Mouse (Mus musculus) liver, embryonic 14.5 days (tissue): ENCODE measurements around the gene Hmgb1. TPM values are rescaled to one million over a fixed set of nuclear protein-coding genes. Genes with fewer than 3 reads are reported as not detected.
"Not testable (repeated sequence)": the region's sequence is repeated elsewhere in the genome, so short reads cannot be mapped to it uniquely, and the experiment has no call there.

Experiments
- ATAC-seq: fragments of 200-750 bp; cut with Nextera tagmentation; 2 replicates; pipeline ENCODE4 v1.8.0; 2017; ENCODE audit warnings: moderate number of reproducible peaks, mild to moderate bottlenecking, moderate library complexity; ENCODE audit not compliant: insufficient read depth
- DNase-seq, 3 experiments: peaks; one replicate each; pipeline ENCODE4 v3.0.0-alpha.2; 2012 to 2013; ENCODE audit warnings: low read depth in 3 of 3, low spot score in 3 of 3
- H3K27ac ChIP-seq: fragments of 300-500 bp; sonication (generic); 2 replicates; pipeline ENCODE4 v1.5.1; 2014; ENCODE audit warnings: moderate library complexity, mild to moderate bottlenecking, control low read depth, inconsistent platforms
- H3K27me3 ChIP-seq: fragments of 300-500 bp; sonication (generic); 2 replicates; pipeline ENCODE4 v1.6.1; 2014; ENCODE audit warnings: mild to moderate bottlenecking, low read length, moderate library complexity; ENCODE audit not compliant: control insufficient read depth, insufficient read depth
- H3K36me3 ChIP-seq: fragments of 300-500 bp; sonication (generic); replicated peaks from 2 replicates; pipeline ENCODE4 v1.6.1; 2014; ENCODE audit warnings: low read depth; ENCODE audit not compliant: control insufficient read depth, insufficient read depth
- H3K4me1 ChIP-seq, 2 experiments: fragments of 200-500 bp in 1 of 2; fragments of 300-500 bp in 1 of 2; sonication (generic) in 1 of 2; replicated peaks; 2 replicates each; pipeline ENCODE4 v1.6.1; 2012 to 2014; ENCODE audit warnings: antibody characterized with exemption in 1 of 2, inconsistent platforms in 1 of 2, low read length in 1 of 2; ENCODE audit not compliant: control insufficient read depth in 2 of 2, insufficient read depth in 2 of 2
- H3K4me2 ChIP-seq: fragments of 300-500 bp; sonication (generic); 2 replicates; pipeline ENCODE4 v1.6.1; 2014; ENCODE audit warnings: low read depth, mild to moderate bottlenecking, control low read depth, moderate library complexity
- H3K4me3 ChIP-seq, 2 experiments: fragments of 200-500 bp in 1 of 2; fragments of 300-500 bp in 1 of 2; sonication (generic) in 1 of 2; 2 replicates each; pipeline ENCODE4 v1.5.1; 2012 to 2014; ENCODE audit warnings: low read depth in 2 of 2, low read length in 2 of 2, mild to moderate bottlenecking in 2 of 2, control low read depth in 1 of 2, inconsistent platforms in 1 of 2, moderate library complexity in 1 of 2; ENCODE audit not compliant: insufficient read depth in 1 of 2
- H3K9ac ChIP-seq: fragments of 300-500 bp; sonication (generic); replicated peaks from 2 replicates; pipeline ENCODE4 v1.6.1; 2014; ENCODE audit warnings: mild to moderate bottlenecking, control low read depth, moderate library complexity
- H3K9me3 ChIP-seq: fragments of 300-500 bp; sonication (generic); 2 replicates; pipeline ENCODE4 v1.6.1; 2016; ENCODE audit warnings: low read length, mixed read lengths; ENCODE audit not compliant: control insufficient read depth
- CTCF ChIP-seq: IDR thresholded peaks from 2 replicates; pipeline ENCODE4 v1.5.1; 2016; ENCODE audit warnings: antibody characterized with exemption, low read depth, control low read depth
- EP300 ChIP-seq: IDR thresholded peaks from 2 replicates; pipeline ENCODE4 v1.6.1; 2016; ENCODE audit warnings: antibody characterized with exemption, low read depth
- WGBS: fragments of 180-500 bp; shearing (Covaris S2); extraction: QIAGEN DNeasy Blood & Tissue Kit; methylation state at CpG from one replicate; pipeline ENCODE4 v1.1.7; 2014; ENCODE audit not compliant: insufficient replicate concordance; 5-methylcytosine and 5-hydroxymethylcytosine counted together
- polyA plus RNA-seq, 2 experiments: library from polyadenylated mRNA; depleted of rRNA in 1 of 2; stranded (reverse) in 1 of 2; unstranded in 1 of 2; fragments of >200 nt; fragmentation: Nextera tagmentation in 1 of 2; extraction: Ambion mirVana in 1 of 2; gene quantifications; 2 replicates each; pipeline versions ENCODE4 v1.2.1 to v1.2.3; 2012 to 2014

The Hmgb1 gene
- polyA plus RNA-seq, 2 experiments = 176 to 555 TPM

- ATAC-seq (no peak), DNase-seq (no peak)
- no peaks in the 10 kb centered on the region for H3K9me3 ChIP-seq
- H3K4me1 ChIP-seq = peaks cover 0 to 10% of the 10 kb centered on the region in 2 experiments; a peak in 3 of 4 replicates
- no peak overlapping the region for H3K27ac ChIP-seq
- H3K4me2 ChIP-seq = no peak overlapping the region
- no peak for TF ChIP-seq CTCF
- no peaks in the 10 kb centered on the region for H3K36me3 ChIP-seq
- no peaks in the 10 kb centered on the region for H3K27me3 ChIP-seq
- H3K9ac ChIP-seq = no peak overlapping the region
- WGBS = 78% methylated on average over 25 of the region's 25 CpGs
- H3K4me3 ChIP-seq = no peak overlapping the region
Measured at GRCm38 (mm10) chr5:149143766-149144375, 40.4 kb downstream of the Hmgb1 start.

GRCm38 (mm10) chr5:149141155-149141554, 43.1 kb downstream of the Hmgb1 start:
- H3K4me1 ChIP-seq = peaks cover 16% of the 10 kb centered on the region in 2 experiments
- WGBS = 84% methylated on average over 1 of the region's 1 CpGs
- not testable (repeated sequence) for DNase-seq, H3K36me3 ChIP-seq, H3K27ac ChIP-seq, H3K4me3 ChIP-seq, H3K4me2 ChIP-seq, H3K27me3 ChIP-seq, ATAC-seq, H3K9me3 ChIP-seq, H3K9ac ChIP-seq

GRCm38 (mm10) chr5:149140336-149140735, 44.0 kb downstream of the Hmgb1 start:
- Histone ChIP-seq H3K4me1 (peaks cover 23% of the 10 kb centered on the region in 2 experiments), H3K9me3 (no peaks in the 10 kb centered on the region), H3K9ac (no peak overlapping the region), H3K4me3 (no peak overlapping the region), H3K27ac (no peak overlapping the region), H3K27me3 (no peaks in the 10 kb centered on the region), H3K36me3 (no peaks in the 10 kb centered on the region), H3K4me2 (no peak overlapping the region)
- TF ChIP-seq CTCF (no peak), EP300 (no peak)
- no peak for DNase-seq
- 62% methylated on average over 9 of the region's 9 CpGs for WGBS
- no peak for ATAC-seq

GRCm38 (mm10) chr5:149138087-149138486, 46.2 kb downstream of the Hmgb1 start:
- H3K9ac ChIP-seq, H3K4me2 ChIP-seq, H3K9me3 ChIP-seq, DNase-seq, H3K36me3 ChIP-seq, H3K4me3 ChIP-seq, H3K27me3 ChIP-seq, H3K27ac ChIP-seq, ATAC-seq: not testable (repeated sequence)
- 81% methylated on average over 6 of the region's 6 CpGs for WGBS
- peaks cover 31 to 36% of the 10 kb centered on the region in 2 experiments for H3K4me1 ChIP-seq

- Histone ChIP-seq H3K9me3 (no peaks in the 10 kb centered on the region), H3K4me2 (peak overlapping the region; percentile 36), H3K4me1 (peaks cover 31 to 36% of the 10 kb centered on the region in 2 experiments), H3K4me3 (no peak overlapping the region), H3K27me3 (no peaks in the 10 kb centered on the region), H3K9ac (no peak overlapping the region; the same call in 1 of the 2 replicates), H3K27ac (peak overlapping the region; percentile 55), H3K36me3 (no peaks in the 10 kb centered on the region)
- 54% methylated on average over 3 of the region's 3 CpGs for WGBS
- no peak for ATAC-seq
- TF ChIP-seq EP300 (no peak), CTCF (no peak)
- DNase-seq = no peak
Measured at GRCm38 (mm10) chr5:149137447-149137846, 46.8 kb downstream of the Hmgb1 start.
